Mouse (Mus musculus) liver, postnatal 0 days (tissue): ENCODE measurements around the gene Zfp42.

Experiments
- CTCF ChIP-seq: sonication (generic); IDR thresholded peaks from 2 replicates; pipeline ENCODE4 v1.5.1; 2016; ENCODE audit warnings: antibody characterized with exemption, low read depth
- EP300 ChIP-seq: IDR thresholded peaks from 2 replicates; pipeline ENCODE4 v1.6.1; 2016; ENCODE audit warnings: antibody characterized with exemption, low read depth, mild to moderate bottlenecking

GRCm38 (mm10) chr8:43288840-43289239, 17.9 kb downstream of the Zfp42 start:
- TF ChIP-seq EP300 = no peak
- no peak for TF ChIP-seq CTCF
